Mouse (Mus musculus) thymus, postnatal 25 days (tissue): ENCODE data around the gene Ptprn2.

Source experiments
- DNase-seq: peaks from one replicate; pipeline ENCODE4 v3.0.0; 2022

Gene Ptprn2

DNA sequence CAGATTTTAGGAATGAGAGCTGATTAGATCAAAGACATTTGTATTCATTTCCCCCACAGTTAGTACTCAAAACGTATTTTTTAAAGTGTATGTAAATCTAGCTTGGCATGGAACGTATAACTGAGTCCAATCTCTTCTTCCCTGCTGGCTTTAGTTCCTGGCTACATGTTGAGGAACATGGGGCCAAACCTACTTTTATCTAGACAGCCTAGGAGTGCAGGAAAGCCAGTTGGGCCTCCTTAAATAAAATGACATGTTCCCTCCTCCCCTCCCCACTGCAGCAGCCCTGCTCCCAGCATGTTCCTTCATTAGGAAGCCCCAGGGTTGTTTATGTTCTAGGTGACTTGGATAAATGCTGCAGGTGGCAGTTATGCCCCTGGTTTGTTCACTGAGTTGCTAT is 319.2 kb downstream of the Ptprn2 start:
- DNase-seq = no peak

DNA sequence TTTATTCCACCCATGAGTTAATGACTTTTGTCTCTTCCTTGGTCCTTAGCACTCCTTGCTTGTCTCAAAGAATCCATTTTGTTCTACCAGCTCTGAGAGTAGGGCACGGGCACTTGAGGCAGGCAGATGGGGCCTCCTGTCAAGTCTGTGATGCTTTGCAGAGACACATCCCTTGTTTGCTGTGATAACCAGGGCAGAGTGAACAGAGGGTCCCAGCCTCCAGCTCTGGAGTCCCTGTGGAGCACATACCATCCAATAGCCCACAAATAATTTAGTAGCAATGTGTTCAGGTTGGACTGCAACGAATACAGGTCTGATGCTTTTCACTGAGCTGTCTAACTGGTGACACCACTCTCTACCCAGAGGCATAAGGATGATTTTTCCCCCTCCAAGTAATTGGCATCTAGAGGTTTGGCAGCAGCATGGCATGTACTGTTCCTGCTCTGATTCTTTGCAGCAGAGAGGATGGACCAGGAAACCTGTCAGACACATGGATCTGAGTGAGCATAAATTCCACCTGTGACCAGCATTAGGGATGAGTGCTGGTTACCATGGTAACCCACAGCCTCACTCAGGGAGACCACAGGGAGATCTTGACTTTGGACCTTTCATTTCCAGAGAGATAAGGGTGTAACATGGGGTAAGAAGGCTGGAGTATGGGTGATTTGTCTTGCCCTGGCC is 319.7 kb downstream of the Ptprn2 start:
- DNase-seq = no peak

DNA sequence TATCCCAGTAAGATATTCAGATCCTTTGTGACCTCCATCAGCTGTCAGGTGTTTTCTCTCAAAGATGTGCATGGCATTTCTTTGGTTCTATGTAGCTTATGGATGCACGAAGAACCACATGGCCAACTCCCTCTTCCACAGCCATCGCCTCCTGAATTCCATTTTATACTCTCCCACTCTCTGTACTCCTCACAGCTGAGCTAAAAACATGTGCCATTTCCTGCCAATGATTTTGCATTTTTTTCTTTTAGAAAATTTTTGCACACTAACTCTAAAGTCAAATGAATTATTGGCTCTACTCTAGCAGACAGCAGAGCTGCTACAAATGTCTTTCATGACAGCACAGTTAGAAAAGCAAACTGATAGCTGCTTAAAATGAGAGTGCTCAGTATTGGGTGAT is 320.6 kb downstream of the Ptprn2 start:
- no peak for DNase-seq

DNA sequence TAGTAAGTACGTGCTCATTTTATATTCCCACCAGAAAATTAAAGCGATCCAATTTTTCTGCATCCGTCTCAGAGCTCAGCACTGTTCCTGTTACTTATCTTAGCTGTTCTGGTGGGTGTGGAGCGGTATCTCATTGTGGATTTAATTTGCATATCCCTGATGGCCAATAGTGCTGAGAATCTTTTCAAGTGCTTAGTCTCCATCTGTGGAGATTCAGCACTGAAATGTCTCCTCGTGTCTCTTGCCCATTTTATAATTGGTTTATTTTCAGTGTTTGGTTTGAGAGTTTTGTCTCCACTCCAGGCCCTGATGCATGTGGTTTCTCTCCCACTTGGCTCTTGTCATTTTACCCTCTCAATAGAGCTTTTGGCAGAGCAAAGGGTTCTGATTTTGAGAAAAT is 327.5 kb downstream of the Ptprn2 start:
- no peak for DNase-seq

DNA sequence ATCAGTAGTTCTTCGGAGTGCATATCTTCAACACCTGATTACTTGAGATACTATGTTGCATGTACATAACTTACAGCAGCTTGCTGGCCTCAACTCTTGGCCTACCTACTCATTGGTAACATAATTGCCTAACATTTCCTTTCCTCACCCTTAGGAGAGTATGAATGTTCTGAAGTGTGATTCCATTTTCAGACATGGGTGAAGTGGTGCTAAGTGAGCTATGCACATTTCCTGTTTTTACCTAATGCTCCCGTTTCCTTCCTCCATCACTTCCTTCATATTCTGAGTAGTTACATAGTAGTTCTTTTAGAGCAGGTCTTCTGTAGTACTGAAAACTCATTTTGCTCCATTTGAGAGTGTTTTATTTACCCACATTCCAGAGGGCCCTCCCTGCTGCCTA is 334.3 kb downstream of the Ptprn2 start:
- DNase-seq = no peak

DNA sequence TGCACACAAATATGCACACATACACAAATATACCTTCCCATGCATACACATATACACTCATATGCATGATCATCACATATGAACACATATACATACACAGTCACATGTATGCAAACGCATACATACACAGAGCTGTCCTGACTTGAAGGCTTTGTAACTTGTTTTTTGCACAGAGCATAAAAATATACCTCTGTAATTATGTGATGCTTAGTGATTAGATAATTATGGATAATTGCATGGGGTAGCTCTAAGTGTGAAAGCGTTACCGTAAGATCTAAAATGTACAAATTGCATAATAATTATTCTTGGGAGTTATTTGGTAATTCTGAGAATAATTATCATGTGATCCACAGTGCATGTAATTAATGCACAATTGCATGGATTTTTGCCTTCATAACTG is 337.8 kb downstream of the Ptprn2 start:
- no peak for DNase-seq

DNA sequence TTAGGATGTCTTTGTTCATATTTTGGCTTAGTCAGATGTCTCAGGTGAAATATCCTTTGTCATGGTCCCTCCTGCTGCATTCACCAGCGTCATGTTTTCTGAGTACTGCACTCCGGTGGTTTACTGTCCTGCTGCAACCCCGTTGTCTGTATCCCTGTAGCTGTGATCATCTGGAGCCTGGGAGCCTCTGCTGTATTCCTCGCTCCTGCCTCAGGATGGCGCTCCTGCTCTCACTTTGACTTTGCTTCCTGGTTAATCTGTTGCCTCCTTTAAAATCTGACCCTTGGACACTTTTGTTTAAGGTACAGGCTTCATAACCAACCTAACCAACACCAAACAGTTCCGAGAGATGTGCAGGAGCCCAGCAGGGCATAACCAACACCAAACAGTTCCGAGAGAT is 342.2 kb downstream of the Ptprn2 start:
- DNase-seq = no peak

DNA sequence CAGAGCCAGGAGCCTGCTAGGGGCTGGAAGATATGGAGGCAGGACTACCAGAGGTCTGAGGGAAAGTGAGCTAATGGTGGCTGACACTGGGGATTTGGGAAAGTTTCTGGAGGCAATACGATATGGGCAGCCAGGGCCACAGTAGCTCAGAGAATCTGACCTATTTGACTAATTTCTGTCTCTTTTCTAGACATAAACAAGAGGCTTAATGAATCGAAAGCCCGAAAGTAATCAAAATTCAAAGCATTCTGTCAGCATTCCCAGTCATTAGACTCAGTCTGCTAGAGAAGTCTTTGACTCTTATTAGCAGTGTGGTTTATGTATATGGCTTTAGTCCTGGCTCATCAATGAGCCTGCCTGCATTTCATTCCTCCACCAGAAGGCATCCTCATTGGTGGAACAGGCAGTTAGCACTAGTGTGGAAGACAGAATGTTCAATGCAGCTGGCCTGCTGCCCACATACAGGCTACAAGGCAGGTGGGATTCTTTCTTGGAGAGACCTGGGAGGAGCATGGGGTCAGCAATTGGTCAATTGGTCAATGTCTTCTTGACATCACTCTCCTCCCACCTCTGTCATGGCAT is 353.2 kb downstream of the Ptprn2 start:
- DNase-seq = no peak

- DNase-seq = no peak
Observed at GRCm38 (mm10) chr12:116842723-116843272, 357.3 kb downstream of the Ptprn2 start.

GRCm38 (mm10) chr12:116846220-116846619 is 360.7 kb downstream of the Ptprn2 start:
- DNase-seq = no peak

DNA sequence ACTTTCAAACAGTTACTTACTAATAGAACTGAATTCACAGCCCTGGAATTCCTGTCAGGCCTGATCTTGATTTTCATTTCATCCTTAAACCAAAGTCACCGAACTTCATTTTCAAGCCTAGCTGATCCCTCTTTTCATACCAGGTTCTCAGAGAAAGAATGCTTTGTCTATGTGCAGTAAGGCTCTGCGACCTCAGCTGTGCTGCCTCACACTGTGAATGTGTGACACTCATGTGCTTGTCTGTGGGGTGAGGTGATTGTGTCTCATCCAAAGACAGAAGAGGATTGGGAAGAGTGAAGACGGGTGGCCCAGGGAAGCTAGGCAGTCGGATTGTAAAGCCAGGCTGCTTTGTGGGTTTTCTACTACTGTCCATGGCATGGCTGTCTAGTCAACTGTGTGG is 361.5 kb downstream of the Ptprn2 start:
- no peak for DNase-seq

GRCm38 (mm10) chr12:116856307-116856706 is 370.8 kb downstream of the Ptprn2 start:
- DNase-seq = no peak

- no peak for DNase-seq
Observed at GRCm38 (mm10) chr12:116861360-116862017, 376.0 kb downstream of the Ptprn2 start.

DNA sequence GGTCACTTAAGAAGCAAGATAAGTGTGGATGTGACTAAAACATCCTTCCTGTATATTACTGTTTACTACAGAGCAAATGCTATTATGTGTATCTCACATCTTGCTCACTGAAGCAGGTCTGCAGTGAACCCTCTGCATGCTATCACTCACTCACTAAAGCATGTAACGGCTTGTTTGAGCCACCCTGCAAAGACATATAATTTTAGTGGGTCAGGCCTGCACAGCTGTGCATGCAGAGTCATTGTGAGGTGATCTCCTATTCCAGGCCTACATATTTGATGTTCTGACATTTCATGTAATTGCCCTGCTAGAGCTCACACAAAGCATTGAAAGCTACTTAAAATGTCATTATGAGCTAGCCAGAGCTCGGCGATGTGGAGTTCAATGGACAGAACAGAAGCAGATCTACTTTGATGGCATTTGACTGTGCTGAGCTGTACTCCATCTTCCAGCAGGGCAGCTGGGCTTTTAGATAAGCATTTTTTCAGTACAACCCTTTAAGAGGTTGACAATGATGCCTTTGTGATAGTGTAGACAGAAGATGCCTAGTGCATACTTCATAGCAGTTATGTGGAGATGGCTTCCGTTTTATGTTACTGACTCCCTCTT is 377.9 kb downstream of the Ptprn2 start:
- DNase-seq = no peak

GRCm38 (mm10) chr12:116873866-116874585 is 388.5 kb downstream of the Ptprn2 start:
- DNase-seq = no peak

DNA sequence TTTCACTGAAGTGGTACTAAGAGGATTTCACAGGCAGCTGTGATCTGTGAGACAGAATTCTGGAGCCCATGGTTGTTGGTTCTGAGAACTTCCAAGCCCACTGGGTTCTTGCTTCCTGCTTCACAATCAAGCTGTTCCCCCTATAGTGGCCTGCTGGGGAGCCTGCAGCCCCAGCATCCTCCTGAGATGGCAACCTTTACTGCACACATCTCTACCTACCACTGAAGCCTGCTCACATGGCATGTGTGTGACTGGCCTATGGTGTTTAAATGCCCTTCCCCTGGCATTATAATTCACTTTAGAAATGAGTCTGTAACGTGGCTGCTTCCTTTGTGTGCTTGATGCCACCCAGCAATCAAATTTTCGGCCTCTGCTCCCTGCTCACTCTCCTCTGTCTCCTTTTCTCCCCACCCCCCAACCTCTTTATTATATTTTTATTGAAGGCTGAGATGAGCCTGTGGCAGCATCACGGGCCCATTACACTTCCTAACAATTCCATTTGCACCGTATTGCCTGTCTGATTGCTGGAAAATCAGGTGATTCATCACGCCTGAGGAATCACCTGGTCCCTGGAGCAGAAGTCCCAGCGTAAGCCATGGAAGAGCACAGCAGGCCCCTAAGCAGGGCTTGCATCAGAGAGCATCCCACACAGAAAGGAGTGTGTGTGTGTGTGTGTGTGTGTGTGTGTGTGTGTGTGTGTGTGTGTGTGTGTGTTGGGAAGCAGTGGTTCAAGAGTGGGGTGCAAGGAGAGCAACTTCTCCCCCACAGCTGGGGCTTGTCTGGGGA is 402.2 kb downstream of the Ptprn2 start:
- DNase-seq = no peak

GRCm38 (mm10) chr12:116888856-116889255 is 403.3 kb downstream of the Ptprn2 start:
- DNase-seq = no peak

DNA sequence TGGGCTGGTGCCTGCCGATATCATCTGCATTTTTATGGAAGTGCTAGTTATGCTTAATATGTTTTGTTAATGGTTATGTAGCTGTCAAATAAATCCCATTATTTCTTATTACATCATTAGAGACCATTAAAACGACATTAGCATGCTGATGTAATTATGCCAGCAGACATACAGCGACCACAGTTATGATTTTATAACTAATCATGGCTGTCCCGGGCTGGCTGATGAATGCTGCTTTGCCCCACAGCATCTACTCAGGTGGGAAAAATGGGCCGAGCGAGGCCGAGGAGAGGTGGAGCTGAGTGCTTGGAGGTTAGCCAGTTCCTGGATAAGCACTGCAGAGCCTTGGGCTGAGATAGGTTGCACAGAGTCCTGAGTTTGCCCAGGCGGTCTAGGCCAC is 407.1 kb downstream of the Ptprn2 start:
- DNase-seq = no peak

DNA sequence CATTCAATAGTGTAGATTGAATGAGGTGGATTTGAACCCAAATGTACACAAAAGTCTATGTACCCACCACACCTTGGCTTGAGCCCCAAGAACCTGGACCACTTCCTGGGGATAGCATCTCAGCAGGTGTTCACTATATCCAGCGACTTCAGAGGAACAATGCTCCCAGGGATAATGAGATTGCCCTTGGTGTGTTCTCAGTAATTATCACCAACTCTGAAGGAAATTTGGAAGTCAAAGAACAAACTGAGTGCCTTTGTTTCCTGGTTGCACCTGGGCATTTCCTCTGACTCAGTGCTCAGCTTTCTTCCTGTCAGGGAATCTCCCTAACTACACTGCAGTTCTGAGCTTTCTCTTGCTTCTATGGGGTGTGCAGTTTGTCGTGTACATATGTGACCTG is 411.1 kb downstream of the Ptprn2 start:
- no peak for DNase-seq

GRCm38 (mm10) chr12:116901773-116902172 is 416.3 kb downstream of the Ptprn2 start:
- no peak for DNase-seq

GRCm38 (mm10) chr12:116907424-116907823 is 421.9 kb downstream of the Ptprn2 start:
- DNase-seq = no peak

- DNase-seq = no peak
Observed at GRCm38 (mm10) chr12:116908668-116909067, 423.1 kb downstream of the Ptprn2 start.
